Mouse (Mus musculus) forebrain, embryonic 10.5 days (tissue): ENCODE data around the gene Slc39a10. TPM values are rescaled to one million over a fixed set of nuclear protein-coding genes. Genes with fewer than 3 reads are reported as not detected.

Source experiments
- DNase-seq: peaks from one replicate; pipeline ENCODE4 v3.0.0-alpha.2; 2017; ENCODE audit warnings: low spot score; ENCODE audit errors: extremely low spot score
- H3K27ac ChIP-seq: fragments of 300-500 bp; sonication (generic); 2 replicates; pipeline ENCODE4 v1.5.1; 2016; ENCODE audit warnings: mild to moderate bottlenecking
- H3K27me3 ChIP-seq: fragments of 300-500 bp; sonication (generic); 2 replicates; pipeline ENCODE4 v1.6.1; 2016; ENCODE audit warnings: mild to moderate bottlenecking; ENCODE audit not compliant: poor library complexity, severe bottlenecking
- H3K36me3 ChIP-seq: fragments of 300-500 bp; sonication (generic); replicated peaks from 2 replicates; pipeline ENCODE4 v1.6.1; 2016; ENCODE audit warnings: mild to moderate bottlenecking, moderate library complexity
- H3K4me1 ChIP-seq: fragments of 300-500 bp; sonication (generic); 2 replicates; pipeline ENCODE4 v1.6.1; 2016
- H3K4me3 ChIP-seq: fragments of 300-500 bp; sonication (generic); 2 replicates; pipeline ENCODE4 v1.5.1; 2016; ENCODE audit warnings: mild to moderate bottlenecking, moderate library complexity
- H3K9me3 ChIP-seq: fragments of 300-500 bp; sonication (generic); 2 replicates; pipeline ENCODE4 v1.6.1; 2016; ENCODE audit warnings: mild to moderate bottlenecking, moderate library complexity
- WGBS: fragments of 180-500 bp; shearing (Covaris S2); methylation state at CpG from one replicate; pipeline ENCODE4 v1.1.7; 2016; 5-methylcytosine and 5-hydroxymethylcytosine counted together
- polyA plus RNA-seq: library from polyadenylated mRNA; unstranded; fragments of >200 nt; fragmentation: Nextera tagmentation; extraction: Ambion mirVana; gene quantifications from 2 replicates; pipeline ENCODE4 v1.2.1, GENCODE M21; 2016

Slc39a10 gene
- polyA plus RNA-seq, 1 experiment from 2014 or later, result 63.0 TPM

DNA sequence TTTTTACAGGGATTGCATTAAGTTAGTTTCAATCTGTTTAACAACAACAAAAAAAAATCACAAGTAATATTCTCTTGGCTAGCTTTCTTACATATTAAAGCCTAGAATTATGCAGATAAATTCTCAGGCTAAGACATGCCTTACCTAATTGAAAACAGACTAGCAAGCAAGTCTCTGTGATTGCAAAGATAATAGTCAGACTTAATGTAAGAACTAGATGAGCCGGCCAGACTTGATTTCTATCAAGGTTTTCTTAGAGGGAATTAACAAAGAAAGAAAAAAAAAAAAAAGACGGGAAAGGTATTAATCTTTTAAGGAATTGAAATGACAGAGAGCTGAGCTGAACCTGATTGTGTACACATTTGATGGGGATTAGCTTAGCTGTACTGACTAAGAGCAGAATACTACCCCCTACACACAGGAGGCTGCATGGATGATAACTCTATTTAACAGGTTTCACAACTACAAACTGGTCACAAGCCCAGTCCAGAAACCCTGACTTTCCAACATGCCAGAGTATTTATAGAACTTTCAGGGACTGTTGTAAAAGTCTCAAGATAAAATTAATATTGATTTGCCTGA, 9.5 kb upstream of the Slc39a10 start:
- Histone ChIP-seq H3K4me3 (no peak overlapping the region), H3K27ac (no peak overlapping the region), H3K36me3 (no peaks in the 10 kb centered on the region), H3K27me3 (no peaks in the 10 kb centered on the region), H3K9me3 (no peaks in the 10 kb centered on the region; the same call in 1 of the 2 replicates), H3K4me1 (no peaks in the 10 kb centered on the region)
- 63% methylated on average over 2 of the region's 2 CpGs for WGBS
- DNase-seq, result no peak

DNA sequence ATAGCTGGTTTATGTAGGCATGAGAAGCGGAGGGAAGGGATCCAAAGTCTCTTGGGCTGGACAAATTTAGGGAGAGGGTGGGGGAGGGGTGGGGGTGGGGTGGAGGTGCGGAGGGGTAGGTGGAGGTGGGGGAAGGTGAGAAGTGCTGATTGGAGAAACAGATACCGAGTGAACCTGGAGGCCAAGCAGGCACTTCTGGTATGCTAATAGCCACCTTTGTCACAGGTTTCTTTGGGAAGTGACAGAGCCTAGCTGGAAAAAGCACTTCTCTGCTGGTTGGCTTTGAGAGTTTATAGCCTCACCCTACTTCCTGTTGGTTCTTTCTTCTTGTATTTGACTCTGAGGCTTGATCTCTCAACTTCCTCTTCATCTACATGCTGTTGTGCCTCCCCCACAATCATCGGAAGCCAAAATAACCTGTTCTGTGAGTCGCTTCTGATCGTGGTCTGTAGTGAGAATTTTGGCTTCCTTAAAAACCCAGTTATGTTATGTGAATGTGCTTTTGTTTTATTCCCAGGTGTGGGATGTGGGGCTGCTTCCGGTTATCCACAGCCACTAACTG, 1.7 kb upstream of the Slc39a10 start:
- Histone ChIP-seq H3K4me3 (no peak overlapping the region), H3K9me3 (no peaks in the 10 kb centered on the region), H3K27ac (no peak overlapping the region), H3K27me3 (no peaks in the 10 kb centered on the region), H3K36me3 (no peaks in the 10 kb centered on the region), H3K4me1 (peaks cover 11% of the 10 kb centered on the region)
- no peak for DNase-seq
- 27% methylated on average over 7 of the region's 7 CpGs for WGBS

DNA sequence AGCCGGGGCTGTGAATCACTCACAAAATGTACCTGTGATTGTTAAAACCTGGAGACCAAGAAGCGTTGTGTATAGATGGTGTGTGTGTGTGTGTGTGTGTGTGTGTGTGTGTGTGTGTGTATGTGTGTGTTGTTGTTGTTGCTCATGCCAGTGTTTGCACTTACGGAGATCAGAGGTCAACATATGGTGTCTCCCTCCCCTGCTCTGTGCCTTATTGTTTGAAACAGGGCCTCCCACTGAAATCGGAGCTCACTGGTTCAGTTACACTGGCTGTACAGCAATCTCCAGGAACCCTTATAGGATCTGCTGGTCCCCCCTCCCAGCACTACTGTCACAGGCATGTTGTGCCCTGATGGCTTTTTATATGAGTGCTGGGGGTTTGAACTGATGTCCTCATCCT, 3.9 kb downstream of the Slc39a10 start:
- Histone ChIP-seq H3K27ac (no peak overlapping the region), H3K27me3 (no peaks in the 10 kb centered on the region), H3K9me3 (no peaks in the 10 kb centered on the region), H3K4me1 (peaks cover 36% of the 10 kb centered on the region), H3K36me3 (no peaks in the 10 kb centered on the region), H3K4me3 (no peak overlapping the region)
- DNase-seq, result no peak
- WGBS, result 53% methylated on average over 4 of the region's 4 CpGs

DNA sequence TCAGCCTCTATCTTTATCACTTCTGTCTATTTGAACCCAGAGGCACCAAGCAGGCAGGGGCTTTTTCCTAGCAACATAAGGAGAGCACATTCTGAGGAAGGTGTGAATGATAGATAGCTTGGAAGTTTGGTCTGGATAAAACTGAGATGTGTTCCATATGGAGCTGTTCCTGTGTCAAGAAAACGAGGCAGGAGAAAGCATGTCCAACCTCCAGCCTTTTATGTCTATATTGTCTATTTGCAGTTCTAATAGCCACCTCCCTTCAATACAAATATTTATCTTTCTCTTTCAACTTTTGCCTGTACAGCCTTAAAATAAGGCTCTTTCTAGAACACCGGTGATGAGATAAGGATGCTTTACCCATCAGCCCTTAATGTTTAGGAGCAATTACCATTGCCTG, 4.3 kb downstream of the Slc39a10 start:
- 41% methylated on average over 2 of the region's 2 CpGs for WGBS
- peaks cover 36% of the 10 kb centered on the region for H3K4me1 ChIP-seq
- no peak overlapping the region for H3K4me3 ChIP-seq
- no peaks in the 10 kb centered on the region for H3K36me3 ChIP-seq
- DNase-seq, result no peak
- no peak overlapping the region for H3K27ac ChIP-seq
- no peaks in the 10 kb centered on the region for H3K27me3 ChIP-seq
- no peaks in the 10 kb centered on the region for H3K9me3 ChIP-seq

DNA sequence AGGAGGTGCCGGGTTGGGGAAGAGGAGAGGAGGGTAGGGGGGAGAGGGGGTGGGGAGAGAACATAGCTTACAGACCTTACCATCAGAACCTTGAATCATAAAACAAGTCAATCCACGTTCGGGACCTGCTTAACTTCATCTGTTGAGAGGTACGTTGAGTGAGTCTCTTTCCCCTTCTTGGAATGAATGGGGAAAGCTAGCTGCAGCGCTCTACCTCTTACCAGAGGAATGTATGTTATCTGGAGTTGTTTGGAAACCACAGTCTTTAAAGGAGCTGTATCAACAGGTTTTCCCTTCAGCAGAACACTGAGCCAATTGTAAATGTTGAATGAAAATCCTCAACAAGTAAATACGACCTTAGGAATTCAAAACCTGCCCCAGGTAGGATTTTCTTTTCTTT, 4.7 kb downstream of the Slc39a10 start:
- DNase-seq, result no peak
- Histone ChIP-seq H3K4me3 (no peak overlapping the region), H3K9me3 (no peaks in the 10 kb centered on the region), H3K27me3 (no peaks in the 10 kb centered on the region), H3K4me1 (peaks cover 36% of the 10 kb centered on the region), H3K36me3 (no peaks in the 10 kb centered on the region), H3K27ac (no peak overlapping the region)
- WGBS, result 13% methylated on average over 6 of the region's 6 CpGs

DNA sequence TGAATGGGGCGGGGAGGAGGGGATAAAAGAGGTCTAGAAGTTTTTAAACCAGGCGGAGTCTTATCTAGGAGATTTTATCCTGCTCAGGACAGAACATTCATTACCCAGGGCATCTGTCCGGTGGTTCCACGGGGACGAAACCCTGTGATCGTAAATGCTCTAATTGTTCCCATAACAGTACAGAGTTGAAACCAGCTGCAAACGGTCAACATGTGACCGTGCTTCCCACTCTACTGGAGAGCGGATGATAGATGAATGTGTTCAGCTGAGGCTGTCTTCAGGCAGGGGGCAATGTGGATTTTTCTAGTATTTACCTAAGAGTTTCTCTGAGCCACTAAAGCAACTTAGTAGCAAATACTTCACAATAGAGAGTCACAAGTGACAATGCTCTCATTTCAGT, 6.6 kb downstream of the Slc39a10 start:
- 52% methylated on average over 9 of the region's 9 CpGs for WGBS
- DNase-seq, result no peak
- H3K27me3 ChIP-seq, result no peaks in the 10 kb centered on the region
- no peaks in the 10 kb centered on the region for H3K36me3 ChIP-seq
- H3K4me3 ChIP-seq, result no peak overlapping the region
- no peaks in the 10 kb centered on the region for H3K9me3 ChIP-seq
- no peak overlapping the region for H3K27ac ChIP-seq
- peaks cover 36% of the 10 kb centered on the region for H3K4me1 ChIP-seq

DNA sequence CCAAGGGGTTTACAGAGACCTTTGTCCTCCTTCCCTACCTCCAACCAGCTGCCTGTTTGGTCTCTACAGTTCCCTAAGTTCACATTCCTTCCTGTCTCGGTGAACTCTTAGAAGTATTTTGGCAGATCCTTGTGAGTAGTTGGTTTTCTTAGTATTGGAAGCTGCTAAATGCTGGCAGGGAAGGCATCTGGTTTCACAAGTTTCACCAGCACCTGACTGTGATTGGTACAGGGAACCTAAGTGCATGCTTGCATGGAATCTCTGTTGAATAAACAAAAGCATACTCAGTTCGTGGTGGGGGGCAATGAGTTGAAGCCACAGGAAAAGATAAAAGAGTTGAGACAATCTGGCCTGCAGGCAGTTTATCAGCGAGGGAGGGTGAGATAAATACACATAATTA, 7.4 kb downstream of the Slc39a10 start:
- H3K4me3 ChIP-seq, result no peak overlapping the region
- no peaks in the 10 kb centered on the region for H3K27me3 ChIP-seq
- peaks cover 36% of the 10 kb centered on the region for H3K4me1 ChIP-seq
- WGBS, result 26% methylated on average over 3 of the region's 3 CpGs
- no peaks in the 10 kb centered on the region for H3K36me3 ChIP-seq
- no peaks in the 10 kb centered on the region for H3K9me3 ChIP-seq
- H3K27ac ChIP-seq, result no peak overlapping the region
- no peak for DNase-seq

DNA sequence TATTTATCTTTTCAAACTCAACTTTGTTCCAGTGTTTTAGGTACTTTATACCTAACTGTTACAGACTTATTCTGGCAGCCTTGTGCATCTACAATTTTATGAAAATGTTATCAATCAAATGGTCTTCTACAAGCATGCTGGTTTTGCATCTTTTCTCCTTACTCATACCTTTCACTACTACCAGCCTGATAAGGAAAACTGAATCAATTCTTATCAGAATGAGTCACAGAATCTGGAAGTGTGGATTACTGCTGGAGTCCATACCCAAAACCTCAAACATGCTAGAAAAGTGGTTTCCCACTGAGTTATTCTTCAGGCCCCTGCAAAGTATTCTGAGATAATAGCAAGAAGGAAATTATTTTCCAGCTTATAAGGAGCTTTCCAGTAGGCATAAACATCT, 12.7 kb downstream of the Slc39a10 start:
- no peak for DNase-seq
- H3K36me3 ChIP-seq, result no peaks in the 10 kb centered on the region
- H3K27ac ChIP-seq, result no peak overlapping the region
- H3K4me3 ChIP-seq, result no peak overlapping the region
- no peaks in the 10 kb centered on the region for H3K9me3 ChIP-seq
- 0 out of 2 replicates have a peak, but pooled peaks cover under 1% of the 10 kb centered on the region for H3K4me1 ChIP-seq
- no peaks in the 10 kb centered on the region for H3K27me3 ChIP-seq

DNA sequence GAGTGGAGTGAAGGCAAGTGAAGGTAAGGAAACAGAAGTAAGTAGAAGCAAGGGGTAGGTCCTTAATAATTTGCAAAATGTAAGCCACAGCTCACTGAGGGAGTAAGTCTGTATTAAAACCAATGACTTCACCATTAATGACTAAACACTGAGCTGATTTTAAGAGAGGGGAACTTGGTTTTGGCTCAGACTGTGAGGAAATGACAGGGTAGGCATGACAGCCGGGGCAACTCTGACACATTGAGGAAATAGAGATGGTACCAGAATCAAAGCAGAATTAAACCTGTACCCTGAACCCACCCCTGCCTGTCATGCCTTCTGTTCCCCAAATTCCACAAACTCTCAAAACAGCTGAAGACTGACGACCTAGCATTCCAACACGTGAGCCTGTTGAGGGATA, 18.9 kb downstream of the Slc39a10 start:
- Histone ChIP-seq H3K4me3 (no peak overlapping the region), H3K27me3 (no peaks in the 10 kb centered on the region), H3K4me1 (no peaks in the 10 kb centered on the region), H3K9me3 (no peaks in the 10 kb centered on the region), H3K36me3 (no peaks in the 10 kb centered on the region), H3K27ac (no peak overlapping the region)
- DNase-seq, result no peak
- WGBS, result 73% methylated on average over 3 of the region's 3 CpGs

DNA sequence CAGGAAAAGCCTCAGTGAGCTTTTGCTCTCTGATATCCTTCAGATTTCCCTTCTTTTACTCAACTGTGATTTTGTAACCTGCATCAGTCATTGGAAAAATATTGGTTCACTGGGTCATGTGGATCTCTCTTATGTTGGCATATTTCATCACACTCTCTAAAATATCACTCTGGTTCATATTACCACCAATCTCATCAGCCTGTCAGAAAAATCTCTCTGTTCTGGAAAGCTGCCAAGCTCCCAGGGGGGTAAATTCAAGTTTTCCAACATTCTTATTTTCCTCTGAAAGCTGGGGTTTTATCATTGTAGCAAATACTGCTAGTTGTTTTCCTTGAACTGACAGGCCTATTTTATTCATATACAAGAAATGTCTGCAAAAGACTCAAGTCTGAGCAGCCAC, 22.9 kb downstream of the Slc39a10 start:
- DNase-seq, result no peak
- H3K4me1 ChIP-seq, result peaks cover 4% of the 10 kb centered on the region; the same call in 1 of the 2 replicates
- H3K4me3 ChIP-seq, result no peak overlapping the region
- no peaks in the 10 kb centered on the region for H3K36me3 ChIP-seq
- no peak overlapping the region for H3K27ac ChIP-seq
- H3K9me3 ChIP-seq, result no peaks in the 10 kb centered on the region
- H3K27me3 ChIP-seq, result no peaks in the 10 kb centered on the region

DNA sequence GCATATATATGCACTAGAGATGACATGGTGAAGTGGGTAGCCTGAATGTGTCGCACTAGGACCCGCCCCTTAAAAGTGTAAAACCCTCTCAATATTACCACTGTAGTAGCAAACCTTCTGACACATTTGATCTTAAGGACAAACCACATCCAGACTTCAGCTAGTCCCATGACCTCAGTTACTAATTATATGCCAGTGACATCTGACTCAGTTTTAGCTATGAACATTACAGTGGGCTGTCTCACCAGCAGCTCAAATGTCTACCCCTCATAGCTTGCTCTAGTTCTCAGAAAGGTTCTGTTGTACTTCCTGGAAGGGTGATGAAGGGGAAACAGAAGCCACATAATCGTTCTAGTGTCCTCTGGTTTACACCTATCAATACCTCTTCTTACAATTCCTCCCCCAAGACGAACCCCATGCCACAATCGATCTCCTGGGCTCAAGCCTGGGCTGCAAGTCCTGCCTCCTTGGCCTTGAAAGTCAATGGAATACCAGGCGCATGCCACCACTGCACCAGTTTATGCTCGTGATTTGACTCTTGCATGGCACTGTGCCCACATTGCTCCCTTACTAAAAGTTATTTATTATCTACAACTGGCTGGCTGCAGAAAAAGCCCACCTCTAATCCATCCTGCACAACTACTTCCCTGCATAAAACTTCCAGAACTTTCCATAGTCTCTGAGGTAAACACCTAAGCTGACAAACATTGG, 28.3 kb downstream of the Slc39a10 start:
- WGBS, result 85% methylated on average over 7 of the region's 7 CpGs
- Histone ChIP-seq H3K4me1 (peaks cover 8% of the 10 kb centered on the region; the same call in 1 of the 2 replicates), H3K27me3 (no peaks in the 10 kb centered on the region)

DNA sequence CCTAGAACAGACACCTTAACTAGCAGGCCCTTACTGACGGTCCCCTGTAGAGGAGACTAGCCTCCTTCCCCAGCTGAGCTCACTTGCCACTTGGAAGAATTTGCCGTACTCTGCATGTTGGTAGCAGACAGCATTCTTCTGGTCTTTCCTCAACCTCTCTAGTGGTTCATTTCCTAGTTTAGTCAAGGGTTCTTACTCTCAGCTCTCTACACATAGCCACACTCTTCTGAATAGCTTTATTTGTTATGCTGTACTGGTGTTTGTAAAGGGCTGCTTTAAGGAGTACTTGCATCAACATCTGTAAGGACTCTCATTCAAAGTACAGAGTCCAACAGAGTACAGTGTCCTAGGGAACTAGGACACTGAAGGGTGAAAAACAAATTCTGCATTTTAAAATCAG, 29.2 kb downstream of the Slc39a10 start:
- Histone ChIP-seq H3K36me3 (no peaks in the 10 kb centered on the region), H3K9me3 (no peaks in the 10 kb centered on the region), H3K4me3 (no peak overlapping the region), H3K4me1 (peaks cover 10% of the 10 kb centered on the region; the same call in 1 of the 2 replicates), H3K27ac (no peak overlapping the region), H3K27me3 (no peaks in the 10 kb centered on the region)
- DNase-seq, result no peak
- 91% methylated on average over 2 of the region's 2 CpGs for WGBS

More for the DNA sequence above, 28.3 kb downstream of the Slc39a10 start:
- H3K27ac ChIP-seq, result no peak overlapping the region
- no peaks in the 10 kb centered on the region for H3K36me3 ChIP-seq
- no peaks in the 10 kb centered on the region for H3K9me3 ChIP-seq
- no peak overlapping the region for H3K4me3 ChIP-seq
- no peak for DNase-seq

DNA sequence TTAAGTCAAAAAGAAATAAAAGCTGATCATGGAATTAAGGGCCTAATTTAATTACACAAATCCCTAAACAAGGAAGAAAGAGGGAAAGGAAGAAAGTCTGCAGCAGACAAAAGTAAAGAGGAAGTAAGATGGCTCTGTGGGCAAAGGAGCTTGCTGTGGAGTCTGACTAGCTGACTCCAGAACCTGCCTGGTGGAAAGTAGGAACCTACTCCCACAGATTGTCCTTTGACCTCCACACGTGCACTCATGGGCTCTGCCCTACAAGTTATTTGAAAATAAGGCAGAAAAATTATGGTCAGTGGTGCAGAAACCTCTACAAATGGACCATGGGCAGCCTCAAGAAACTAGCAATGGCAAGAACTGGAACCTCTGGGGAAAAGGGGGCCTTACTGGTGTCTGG, 32.6 kb downstream of the Slc39a10 start:
- Histone ChIP-seq H3K4me1 (0 out of 2 replicates have a peak, but pooled peaks cover 5% of the 10 kb centered on the region), H3K36me3 (no peaks in the 10 kb centered on the region), H3K4me3 (no peak overlapping the region), H3K9me3 (no peaks in the 10 kb centered on the region), H3K27me3 (no peaks in the 10 kb centered on the region), H3K27ac (no peak overlapping the region)
- WGBS, result 80% methylated on average over 1 of the region's 1 CpGs
- no peak for DNase-seq
